Mouse (Mus musculus) T-helper 1 cell (primary cell): Measurements from ENCODE around the gene Rab3d.
"Not testable (repeated sequence)": the region's sequence is repeated elsewhere in the genome, so short reads cannot be mapped to it uniquely, and the experiment has no call there.

Source experiments
- in situ Hi-C: fragments of 300-600 bp; cut with MboI, MseI; formaldehyde crosslinking; loops from one replicate; pipeline ENCODE4 v1.15.1; 2025; ENCODE audit warnings: high pct_unique_total_duplicates

Rab3d gene

DNA sequence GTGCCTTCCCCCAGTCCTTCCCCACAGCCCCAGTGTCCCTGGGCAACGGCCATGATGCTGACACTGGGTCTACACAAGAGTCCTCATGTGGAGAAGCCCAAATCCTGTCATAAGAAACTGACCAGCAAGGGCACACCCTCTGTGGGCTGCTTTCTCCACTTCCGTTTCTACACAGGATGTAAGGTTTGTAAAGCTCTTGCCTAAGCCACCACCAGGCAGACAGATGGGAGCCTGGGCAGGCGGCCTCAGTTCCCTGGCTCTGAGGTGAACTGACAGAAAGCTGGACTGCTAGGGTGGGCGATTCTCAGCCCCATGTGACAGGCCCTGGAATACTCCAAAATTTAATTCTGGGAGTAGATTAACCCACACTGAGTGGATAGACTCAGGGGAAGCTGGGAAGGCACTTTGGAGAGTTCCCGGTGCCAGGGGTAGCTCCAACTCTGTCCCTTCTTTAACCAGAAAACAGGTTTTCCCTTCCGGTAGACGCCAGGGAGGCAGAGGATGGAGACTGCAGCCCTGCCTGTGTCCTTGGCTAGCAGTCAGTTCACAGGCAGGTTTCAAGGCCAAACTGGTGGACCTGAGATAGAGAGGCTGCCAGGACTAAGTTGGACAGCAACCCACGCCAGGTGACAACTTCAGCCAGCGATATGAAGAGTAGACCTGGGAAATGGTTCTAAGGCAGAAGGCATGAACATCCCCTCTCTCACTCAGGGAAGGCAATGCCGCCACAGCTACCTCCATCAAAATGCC is 8.3 kb downstream of the Rab3d start:
- in situ Hi-C loops, result no loop called here

DNA sequence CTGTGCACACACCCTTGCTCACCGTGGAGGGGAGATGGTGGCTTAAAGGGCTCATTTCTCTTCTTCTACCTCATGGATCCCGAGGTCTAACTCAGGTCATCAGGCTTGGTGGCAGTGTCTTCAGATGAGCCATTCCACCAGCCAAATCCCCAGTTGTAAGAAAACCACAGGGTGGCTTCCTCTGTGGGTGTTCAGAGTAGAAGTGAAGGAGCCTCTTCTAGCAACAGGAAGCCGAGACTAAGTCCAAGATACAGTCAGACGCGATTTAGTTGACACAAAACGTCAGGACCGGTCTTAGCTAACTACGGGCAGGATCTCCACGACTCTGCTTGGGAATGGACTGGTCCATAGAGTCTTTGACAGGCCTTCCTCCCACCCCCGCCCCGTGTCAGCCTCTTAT is 9.8 kb downstream of the Rab3d start:
- in situ Hi-C loops, result no loop called here

DNA sequence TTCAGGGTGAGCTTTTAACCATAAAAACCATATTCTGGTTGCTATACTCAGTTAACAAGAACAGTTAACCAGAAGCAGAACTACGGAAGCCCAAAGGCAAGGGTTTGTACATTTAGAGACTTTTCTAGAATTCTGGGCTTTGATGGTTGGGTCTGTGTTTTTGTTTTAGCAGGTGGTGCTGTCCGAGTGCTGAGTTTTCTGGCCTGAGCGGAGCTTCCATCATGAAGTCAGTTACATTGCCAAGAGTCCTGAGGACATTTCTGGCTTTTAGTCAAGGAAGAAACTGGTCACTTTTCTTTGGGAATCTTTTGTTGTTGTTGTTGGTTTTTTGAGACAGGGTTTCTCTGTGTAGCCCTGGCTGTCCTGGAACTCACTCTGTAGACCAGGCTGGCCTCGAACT is 14.0 kb downstream of the Rab3d start:
- in situ Hi-C loops, result no loop called here

DNA sequence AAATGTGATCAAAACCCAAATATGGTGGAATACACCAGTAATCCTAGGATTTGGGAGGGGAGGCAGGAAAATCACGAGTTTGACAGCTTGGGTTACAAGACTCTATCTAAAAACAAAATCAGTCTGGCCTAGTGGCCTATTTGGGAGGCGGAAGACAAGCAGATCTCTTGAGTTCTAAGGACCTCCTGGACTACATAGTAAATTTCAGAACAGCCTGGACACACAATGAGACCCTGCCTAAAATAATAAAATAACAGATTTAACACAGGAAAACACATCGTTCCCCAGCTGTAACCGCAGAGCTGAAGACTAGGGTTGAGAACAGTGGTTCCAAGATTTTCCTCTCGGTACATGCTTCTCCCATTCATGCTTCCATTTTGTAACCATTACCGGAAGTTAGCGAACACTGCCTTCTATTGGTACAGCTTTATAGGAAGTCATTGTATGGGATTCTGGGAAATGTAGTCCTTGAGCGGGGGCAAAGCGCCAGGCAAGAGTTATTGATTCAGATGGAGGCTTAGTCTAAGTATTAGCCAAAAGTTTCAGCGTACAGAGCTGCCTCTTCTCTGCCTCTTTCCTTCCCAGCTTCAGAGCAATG is 16.7 kb downstream of the Rab3d start:
- in situ Hi-C loops, result no loop called here

DNA sequence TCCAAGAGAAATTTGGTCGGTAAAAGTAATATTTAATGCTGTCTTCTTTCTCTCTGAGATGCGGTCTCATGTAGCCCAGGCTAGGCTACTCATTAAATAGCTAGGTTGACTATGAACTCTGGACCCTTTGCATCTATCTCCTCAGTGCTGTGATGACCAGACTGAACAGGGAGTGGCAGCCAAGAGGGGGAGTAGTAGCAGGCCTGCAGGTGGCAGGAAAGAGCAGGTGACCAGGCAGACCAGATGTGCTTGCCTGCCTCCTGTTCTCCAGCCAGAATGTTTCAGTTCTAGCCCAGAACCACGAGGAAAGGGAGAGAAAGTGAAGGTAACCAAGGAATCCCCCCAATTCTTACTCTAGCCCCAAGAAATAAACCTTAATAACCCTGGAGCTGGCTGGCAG is 28.8 kb downstream of the Rab3d start:
- in situ Hi-C loops, result no loop called here

DNA sequence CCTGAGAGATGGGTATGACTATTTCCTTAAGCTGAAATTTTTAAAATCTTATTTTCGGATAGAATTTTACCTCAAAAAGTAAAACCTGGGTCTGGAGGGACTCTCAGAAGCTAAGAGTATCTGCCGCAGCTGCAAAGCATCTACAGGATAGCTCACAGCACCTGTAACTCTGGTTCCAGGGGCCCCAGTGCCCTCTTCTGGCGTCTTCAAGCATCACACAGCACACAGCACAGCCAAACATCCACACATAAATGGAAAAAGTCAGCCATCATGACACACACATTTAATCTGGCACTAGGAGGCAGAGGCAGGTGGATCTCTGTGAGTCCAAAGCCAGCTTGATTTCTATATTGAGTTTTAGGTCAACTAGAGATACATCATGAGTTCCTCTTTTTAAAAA is 41.4 kb downstream of the Rab3d start:
- in situ Hi-C loops, result no loop called here

DNA sequence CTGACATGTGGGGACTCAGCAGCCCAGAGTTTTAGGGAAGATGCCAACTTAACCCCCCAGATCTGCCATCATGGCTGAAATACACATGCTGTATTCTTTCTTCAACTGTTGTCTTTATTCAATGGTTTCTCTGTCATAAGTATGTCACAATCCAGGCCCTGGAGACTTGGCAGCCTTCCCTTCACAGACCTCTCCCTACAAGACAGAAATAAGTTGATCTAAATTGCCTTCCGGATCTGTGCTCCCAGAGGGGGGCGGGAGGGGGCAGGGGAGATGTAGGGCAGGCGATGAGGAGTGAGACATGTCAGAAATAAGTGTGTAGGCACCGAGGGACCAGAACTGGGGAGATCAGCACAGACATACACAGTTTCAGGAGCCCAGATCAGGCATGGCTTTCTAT is 45.8 kb downstream of the Rab3d start:
- in situ Hi-C loops, result no loop called here

DNA sequence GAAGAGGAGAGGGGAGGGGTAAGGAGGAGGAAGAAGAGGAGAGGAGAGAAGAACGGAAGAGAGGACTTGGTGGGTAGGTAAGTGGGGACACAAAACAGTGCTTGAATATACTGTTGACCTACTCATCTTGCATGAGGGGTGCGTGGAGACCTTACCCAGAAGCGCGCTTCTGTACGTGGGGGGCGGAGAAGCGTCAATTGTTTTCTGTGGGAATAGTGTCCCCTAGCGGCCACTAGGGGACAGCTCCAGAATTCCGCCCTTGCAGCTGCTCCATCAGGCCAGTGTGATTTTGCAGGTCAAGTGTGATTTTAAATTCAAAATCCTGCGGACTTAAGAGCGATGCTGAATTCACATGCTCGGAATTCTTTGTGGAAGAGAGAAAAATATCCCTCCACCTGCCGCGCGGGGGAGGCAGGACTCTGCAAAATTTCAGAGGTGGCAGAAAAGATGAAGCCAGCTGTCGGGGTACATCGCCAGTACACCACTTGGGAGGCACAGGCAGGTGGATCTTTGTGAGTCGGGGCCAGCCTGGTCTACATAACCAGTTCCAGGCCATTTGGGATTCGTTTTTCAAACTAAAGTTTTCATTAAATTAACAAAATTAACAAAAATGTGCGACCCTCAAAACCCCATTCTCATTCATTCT is 47.0 kb downstream of the Rab3d start:
- in situ Hi-C loops, result no loop called here

DNA sequence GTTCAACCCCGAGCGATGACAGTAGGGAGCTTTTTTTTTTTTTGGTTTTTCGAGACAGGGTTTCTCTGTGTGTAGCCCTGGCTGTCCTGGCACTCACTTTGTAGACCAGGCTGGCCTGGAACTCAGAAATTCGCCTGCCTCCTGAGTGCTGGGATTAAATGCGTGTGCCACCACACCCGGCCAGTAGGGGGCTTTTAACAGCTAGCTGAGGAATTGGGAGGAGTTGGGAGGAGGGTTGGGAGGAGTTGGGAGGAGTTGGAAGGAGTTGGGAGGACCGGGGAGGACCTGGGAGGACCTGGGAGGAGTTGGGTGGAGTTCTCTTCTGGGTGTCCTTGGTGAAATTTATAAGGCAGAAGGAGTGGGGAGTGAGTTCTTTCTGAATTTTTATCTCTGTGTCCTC is 48.7 kb downstream of the Rab3d start:
- in situ Hi-C loops, result not testable (repeated sequence)

DNA sequence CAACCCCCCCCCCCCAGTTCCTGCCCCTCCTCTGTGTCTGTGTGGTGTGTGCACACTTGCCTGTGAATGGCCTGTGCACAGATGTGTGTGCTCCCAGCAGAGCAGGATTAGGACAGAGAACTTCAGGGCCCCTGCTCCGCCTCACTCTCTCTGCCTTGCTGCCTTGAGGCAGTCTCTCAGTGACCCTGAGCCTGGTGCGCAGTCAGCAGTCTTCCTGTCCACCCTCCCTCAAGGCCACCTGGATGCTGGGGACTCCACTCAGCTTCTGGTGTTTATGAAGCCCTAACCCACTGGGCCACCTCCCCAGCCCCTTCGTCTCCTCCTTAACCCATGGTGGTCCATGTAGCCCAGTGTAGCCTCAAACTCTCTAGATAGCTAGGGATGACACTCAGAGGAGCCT is 50.3 kb downstream of the Rab3d start:
- in situ Hi-C loops, result no loop called here

DNA sequence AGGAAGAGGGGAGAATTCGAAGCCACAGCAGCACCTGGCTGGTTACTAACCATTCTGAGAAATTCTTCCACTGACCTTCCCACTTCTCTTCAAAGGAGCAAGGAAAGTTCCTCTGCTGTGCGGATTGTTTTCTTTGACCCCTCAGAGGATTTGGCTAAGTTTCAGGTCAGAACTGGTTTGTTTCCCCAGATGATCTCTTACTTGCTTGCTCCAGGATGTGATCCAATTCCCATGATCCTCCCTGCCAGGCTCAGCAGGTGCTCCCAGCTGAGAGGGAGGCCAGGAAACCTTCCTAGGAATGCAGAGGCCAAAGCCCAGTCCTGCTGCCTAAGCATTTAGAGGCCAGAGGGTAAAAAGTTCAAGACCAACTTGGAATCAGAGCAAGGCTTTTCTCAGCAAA is 51.4 kb downstream of the Rab3d start:
- in situ Hi-C loops, result no loop called here

DNA sequence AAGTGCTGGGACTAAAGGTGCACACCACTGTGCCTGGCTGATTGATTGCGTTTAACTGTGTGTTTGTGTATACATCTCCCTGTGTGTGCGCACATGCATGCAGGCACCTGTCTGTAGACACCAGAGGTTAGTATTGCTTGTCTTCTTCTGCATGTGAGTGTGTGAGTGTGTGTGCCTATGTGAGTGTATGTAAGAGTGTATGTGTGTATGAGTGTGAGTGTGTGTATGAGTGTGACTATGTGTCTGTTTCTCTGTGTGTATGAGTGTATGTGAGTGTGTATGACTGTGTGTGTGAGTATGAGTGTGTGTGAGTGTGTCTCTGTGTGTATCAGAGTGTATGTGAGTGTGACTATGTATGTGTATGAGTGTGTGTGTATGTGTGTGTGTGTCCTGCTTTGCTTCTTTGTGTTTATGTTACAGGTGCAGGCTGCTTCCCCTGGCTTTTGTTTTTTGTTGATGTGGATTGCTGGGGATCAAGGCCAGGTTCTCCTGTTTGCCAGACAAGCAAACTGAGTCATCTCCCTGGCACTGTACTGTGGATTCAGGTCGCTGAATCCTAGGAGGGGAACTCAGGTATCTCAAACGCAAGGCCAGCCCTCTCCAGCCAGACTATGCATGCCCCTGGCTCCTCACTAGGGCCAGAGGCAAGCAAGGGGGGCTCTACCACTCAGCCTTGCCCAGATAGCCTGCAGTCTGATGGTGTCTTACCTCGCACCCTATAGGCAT is 52.2 kb downstream of the Rab3d start:
- in situ Hi-C loops, result no loop called here

DNA sequence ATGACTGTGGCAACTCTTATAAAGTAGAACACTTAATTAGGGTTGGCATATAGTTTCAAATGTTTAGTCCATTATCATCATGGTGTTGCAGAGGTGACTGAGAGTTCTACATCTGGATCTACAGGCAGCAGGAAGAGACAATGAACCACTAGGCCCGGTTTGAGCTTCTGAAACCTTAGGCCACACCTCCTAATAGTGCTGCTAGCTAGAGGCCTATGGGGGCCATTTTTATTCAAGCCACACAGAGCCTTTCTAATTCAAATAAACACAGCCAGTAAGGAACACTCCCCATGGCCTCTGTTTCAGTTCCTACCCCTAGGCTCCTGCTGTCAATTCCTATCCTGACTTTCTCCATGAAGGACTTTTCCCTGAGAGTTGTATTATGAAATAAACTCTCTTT is 55.8 kb downstream of the Rab3d start:
- in situ Hi-C loops, result no loop called here

DNA sequence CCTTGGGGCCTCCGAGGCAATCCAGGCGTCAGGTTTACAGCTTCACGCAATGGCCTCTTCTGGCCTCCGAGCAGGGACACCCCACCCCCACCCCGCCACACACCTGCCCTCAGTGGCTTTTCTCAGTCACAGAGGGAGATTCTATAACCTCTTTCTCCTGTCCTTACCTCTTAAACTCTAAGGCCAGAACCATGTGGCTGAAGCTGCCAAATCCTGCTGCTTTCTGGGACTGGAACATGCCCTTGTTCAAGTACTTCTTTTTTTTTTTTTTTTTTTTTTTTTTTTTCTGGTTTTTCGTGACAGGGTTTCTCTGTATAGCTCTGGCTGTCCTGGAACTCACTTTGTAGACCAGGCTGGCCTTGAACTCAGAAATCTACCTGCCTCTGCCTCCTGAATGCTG is 57.6 kb downstream of the Rab3d start:
- in situ Hi-C loops, result not testable (repeated sequence)

DNA sequence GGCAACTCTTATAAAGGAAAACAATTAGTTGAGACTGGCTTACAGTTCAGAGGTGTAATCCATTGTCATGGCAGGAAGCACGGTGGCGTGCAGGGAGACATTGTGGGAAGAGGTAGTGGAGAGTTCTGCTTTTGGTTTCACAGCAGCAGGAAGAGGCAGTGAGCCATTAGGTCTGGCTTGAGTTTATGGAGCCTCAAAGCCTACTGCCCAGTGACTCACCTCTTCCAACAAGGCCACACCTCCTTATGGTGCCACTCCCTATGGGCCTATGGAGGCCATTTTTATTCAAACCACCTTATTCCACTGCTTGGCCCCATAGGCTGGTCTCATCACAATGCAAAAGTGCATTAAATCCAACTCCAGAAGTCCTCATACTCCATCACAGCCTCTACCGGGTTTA is 58.4 kb downstream of the Rab3d start:
- in situ Hi-C loops, result no loop called here

DNA sequence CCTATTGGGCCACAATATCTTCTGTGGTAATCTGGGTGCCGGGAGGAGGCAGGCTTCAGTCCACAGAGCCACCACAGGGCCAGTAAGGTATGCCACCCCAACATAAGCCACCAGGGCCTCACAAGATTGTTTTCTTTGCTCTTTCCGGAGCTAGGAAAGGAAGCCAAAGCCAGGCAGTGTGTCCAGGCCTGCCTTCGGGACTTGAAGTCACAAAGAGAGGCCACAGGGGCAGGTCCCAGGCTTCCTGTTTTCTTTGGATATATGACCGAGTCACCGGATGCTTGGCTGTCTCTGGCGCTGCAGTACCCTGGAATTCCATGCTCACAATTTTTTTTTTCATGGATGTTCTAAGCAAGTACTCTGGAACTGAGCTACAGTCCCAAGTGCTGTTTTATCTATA is 59.9 kb downstream of the Rab3d start:
- in situ Hi-C loops, result no loop called here

DNA sequence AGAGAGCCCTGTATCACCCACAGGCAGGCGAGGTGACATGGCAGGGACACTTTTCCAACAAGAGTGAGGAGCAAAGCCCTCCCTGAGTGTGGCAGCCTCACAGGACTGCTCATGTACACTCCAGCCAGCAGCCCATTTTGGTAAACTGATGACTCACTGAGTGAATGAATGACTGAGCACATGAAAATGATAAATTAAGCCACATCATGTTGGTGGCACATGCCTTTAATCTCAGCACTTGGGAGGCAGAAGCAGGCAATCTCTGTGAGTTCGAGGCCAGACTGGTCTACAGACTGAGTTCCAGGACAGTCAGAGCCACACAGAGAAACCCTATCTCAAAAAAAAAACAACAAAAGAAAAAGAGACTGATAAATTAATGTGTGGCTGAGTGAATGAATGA is 60.5 kb downstream of the Rab3d start:
- in situ Hi-C loops, result no loop called here
